Mouse (Mus musculus) skeletal muscle tissue, adult 2 months (tissue): Measurements from ENCODE around the gene Arxes2.
"Not testable (repeated sequence)": the region's sequence is repeated elsewhere in the genome, so short reads cannot be mapped to it uniquely, and the experiment has no call there.

ENCODE experiments used
- DNase-seq: peaks from one replicate; pipeline ENCODE4 v3.0.0-alpha.2; 2012; ENCODE audit warnings: low read depth, low spot score

Gene Arxes2

DNA sequence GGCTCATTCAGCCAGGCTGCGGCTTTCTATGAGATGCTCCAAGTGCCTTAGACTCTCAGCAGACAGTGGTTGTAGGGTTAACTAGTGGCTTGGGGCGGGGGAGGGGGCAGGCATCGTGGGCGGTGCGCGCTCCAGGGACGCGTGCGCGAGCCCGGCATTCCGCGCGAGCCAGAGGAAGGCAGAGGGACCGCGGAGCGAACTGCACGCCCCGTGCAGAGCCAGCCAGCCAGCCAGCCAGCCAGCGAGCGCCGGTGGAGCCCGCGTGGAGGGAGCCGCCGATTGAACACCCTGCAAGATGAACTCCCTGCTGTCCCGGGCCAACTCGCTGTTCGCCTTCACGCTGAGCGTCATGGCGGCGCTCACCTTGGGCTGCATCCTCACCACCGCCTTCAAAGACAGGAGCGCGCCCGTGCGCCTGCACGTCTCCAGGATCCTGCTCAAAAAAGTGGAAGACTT is at the start of gene Arxes2:
TSS of gene Arxes2 (plus strand) at position 161 of the 456 bp plus-strand sequence.
- DNase-seq: not testable (repeated sequence)

DNA sequence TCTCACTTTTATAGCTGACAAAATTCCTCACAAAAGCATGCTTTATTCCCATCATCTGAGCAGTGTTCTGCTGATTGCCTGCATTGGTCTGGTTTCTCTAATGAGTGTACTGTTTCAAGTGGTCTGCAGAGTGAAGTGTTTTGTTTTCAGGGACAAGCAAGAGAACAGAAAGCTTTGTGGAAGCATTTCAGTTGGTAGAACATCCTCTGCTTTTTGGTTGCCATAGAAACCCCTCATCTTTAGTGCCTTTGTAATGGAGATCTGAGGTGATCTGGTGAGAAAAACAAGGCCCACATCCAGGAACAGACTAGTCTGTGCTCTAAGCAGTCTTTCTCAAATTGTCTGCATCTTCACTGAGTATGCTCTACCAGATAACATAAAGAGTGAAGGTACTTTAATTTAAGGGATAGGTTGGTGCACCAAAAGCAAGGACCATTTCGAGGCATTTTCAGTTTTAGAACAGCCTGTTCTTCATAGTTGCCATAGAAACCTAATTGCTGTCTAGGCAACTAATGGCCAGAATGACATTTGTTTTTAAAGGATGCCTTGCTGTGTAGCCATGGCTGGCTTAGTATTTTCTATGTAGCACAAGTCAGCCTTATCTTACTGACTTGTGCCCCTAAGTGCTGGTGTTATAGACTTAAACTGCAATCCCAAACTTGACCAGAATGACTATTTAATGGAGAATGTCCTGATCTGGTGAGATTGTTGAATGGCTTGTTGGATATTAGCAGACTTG is 44.8 kb upstream of the Arxes2 start:
- DNase-seq: no peak

DNA sequence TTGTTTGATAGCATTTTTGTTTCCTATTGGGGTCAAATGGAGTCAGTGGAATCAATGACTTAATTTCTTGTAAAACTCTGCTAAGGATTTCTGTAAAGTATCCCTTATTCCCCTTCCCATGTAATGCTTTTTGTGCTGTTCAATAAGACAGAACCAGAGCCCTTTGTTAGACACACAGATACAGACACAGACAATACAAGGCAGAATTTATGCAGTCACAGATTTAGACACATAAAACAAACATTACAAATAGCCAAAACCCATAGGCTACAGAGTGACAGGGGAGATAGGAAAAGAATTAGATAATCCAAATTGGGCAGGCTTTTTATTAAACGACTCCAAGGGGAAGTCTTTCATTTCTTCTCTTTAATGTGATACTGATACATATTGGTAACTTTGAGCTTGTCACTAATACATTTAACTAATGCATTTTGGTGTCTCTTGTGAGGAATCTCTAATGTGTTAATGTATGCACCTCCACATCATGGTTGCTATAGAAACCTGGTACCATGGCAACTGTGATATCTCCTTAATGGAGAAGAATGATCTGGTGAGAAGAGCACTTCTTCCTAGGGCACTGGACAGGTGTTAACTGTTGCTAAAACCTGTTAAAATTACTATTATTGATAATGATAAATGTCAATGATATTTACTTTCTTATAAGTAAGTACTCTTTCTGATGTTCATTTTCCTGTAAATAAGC is 36.5 kb upstream of the Arxes2 start:
- DNase-seq: no peak

- no peak for DNase-seq
Measured at GRCm38 (mm10) chrX:135957691-135958081, 35.9 kb upstream of the Arxes2 start.

- peak; percentile 58 for DNase-seq
Measured at GRCm38 (mm10) chrX:135958589-135959225, 34.9 kb upstream of the Arxes2 start.

DNA sequence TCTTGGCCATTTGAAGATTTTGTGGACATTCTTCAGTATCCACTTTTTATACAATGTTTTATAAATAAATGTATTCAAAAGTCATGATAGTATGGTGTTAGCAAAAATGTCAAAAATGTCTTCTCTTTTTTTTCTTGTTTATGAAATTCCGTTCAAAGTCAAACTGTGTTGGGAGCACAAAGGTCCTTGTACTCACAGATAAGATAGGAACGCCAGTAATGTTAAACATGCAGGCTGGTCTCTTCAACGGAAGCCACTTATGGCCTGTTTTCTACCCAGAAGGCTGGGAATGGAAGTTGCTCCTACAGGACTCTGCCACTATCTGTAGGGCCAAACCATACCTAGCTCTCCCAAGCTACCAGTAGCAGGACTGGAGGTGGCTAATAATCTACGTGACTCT is 34.1 kb upstream of the Arxes2 start:
- DNase-seq: no peak

GRCm38 (mm10) chrX:135962342-135962741 is 31.3 kb upstream of the Arxes2 start:
- DNase-seq: no peak

DNA sequence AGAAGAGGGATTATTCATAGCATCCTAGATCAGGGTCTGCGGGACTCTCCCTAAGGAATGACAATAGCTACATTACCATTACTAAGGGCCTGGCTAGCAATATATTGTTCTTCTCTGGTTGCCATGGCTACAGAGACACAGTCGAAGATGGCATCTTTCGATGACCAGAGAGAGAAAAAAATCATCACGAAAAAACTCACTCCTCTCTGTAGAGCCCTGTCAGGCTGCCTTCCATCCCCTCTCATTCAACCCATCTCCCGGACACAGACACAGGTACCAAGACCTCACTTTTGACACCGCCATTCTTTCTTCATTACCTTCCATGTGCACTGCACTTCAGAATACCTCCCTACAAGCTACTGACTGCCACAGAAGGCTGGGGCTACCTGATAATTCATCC is 30.5 kb upstream of the Arxes2 start:
- DNase-seq: no peak

DNA sequence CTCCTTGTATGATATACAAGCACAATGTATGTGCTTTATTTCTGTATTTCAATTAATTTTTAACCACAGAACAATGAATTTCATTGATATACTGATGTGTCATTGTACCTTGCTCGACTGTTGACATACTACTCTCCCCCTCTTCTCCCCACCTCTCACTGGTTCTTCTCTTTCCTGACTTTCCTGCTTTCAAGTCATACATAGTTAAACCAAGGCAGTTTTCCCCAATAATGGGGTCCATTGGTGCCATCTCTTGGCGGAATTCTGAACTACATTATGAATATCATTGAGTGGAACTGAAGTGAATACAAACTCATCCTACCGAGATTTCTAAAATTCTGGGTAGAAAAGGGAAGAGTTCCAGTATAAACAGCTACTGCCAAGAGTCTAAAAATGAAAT is 30.0 kb upstream of the Arxes2 start:
- peak; percentile 3 for DNase-seq

GRCm38 (mm10) chrX:135973597-135974423 is 19.8 kb upstream of the Arxes2 start:
- no peak for DNase-seq

DNA sequence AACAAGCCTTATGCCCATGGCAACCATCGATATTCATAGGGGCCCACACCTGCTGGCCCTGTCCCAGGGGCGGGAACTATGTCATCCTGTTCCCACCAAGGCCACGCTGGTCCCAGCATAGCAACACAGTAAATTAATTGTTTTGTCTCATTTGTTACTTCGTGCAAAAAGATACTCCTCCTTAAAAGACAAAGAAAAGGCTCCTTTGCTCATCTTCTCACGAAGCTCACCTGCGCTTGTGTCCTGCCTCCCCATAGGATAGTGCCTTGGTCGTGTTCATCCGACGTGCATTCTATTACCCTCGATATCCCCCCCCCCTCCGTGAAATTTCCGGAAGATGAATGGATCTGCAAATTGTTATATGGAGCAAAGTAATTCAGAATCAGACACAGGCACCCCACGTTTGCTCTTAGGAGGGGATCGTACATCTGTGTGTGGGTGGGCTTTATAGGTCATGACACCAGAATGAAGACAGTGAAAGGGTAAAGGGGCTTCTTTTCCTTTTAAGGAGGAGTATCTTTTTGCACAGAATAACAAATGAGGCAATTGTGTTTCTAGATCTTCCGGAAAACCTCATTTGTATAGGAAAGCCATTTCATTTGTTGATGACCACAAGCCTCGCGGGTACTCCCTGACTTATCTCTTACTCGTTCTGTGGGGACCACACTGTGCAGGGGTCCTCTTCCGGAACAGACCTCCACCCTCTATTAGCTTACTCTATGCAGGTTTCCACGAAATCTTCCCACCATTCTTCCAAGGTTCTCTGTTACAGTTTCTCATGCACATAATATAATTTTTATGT is 19.0 kb upstream of the Arxes2 start:
- no peak for DNase-seq

GRCm38 (mm10) chrX:135975226-135975552 is 18.4 kb upstream of the Arxes2 start:
- peak; percentile 12 for DNase-seq

DNA sequence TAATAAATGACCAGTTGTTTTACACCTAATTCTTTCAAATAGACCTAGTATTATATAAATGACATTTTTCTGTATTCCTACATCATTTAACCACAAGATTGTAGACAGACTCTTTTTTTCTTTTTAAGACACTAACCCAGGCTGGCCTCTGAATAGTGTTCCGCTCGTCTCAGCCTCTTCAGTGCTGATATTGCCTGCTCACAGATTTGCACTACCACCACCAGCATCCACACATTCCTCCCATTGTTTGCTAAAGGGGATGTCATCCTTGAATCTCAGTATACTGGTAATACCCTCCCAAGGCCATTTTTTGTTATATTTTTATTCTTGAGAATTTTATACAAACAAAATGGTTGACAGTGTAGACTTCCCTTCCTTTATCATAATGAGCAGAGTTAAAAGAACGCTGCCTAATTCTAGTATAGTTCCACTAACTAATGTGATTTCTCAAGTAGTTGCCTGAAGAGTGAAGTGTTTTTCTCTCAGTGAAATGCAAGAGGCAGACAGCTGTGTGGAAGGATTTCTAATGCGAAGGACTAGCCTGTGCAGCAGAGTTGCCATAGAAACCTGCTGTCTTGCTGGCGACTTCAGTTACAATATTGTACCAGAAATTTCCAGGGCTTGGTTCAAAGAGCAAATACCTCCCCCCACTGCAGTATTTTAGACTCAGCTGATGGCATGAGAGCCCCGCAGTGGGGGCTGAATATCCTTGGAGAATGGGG is 8.9 kb upstream of the Arxes2 start:
- no peak for DNase-seq

- DNase-seq: no peak
Measured at GRCm38 (mm10) chrX:135986267-135986666, 7.4 kb upstream of the Arxes2 start.

GRCm38 (mm10) chrX:135990661-135991060 is 3.0 kb upstream of the Arxes2 start:
- no peak for DNase-seq

GRCm38 (mm10) chrX:135993192-135993594 is 431 bp upstream of the Arxes2 start:
- DNase-seq: not testable (repeated sequence)

DNA sequence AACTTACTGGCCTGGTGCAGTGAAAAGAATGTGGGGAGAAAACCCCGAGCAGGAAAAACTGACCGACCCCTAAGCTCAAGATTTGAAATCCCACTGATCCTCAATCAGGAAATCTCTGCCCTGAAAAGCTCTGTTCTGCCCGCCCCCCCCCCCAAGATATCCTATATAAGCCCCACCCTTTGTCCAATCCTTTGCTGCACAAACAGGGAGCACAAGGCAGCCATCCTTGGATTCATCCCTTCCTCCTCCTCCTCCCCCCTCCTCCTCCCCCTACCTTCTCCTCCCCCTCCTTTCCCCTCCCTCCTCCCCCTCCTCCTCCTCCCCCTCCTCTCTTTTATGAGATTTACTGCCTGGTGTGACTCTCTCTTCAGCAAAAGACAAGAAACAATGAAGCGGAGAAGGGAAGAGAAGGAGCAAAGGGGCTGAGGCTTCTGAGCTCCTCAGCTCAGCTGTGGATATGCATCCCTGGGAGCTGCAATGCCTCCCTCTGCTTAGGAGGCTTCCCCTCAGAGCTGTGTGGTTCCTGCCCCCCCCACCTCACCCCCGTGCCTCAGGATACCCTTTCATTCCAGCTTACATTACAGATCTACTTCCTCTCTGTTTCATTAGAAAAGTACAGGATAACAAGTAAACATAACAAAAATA is 13.7 kb downstream of the Arxes2 start:
- no peak for DNase-seq

DNA sequence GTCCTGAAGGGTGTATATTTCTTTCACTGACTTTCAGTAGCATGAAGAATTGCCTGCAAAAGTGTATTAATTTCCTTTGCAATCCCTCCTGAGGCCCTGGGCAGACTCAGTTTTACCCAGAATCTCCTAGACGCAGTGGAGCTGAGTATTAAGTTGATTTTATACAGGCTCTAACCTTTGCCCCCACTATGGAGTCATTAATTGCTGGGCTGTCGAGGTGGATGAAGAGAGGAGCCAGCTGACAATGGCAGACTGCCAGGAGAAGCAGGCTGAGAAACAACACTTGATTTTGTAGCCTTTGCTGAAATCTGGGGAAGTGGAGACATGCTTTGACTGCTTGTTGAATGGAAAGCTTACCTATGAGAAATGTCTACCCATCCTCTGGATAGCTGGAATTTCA is 20.8 kb downstream of the Arxes2 start:
- no peak for DNase-seq

DNA sequence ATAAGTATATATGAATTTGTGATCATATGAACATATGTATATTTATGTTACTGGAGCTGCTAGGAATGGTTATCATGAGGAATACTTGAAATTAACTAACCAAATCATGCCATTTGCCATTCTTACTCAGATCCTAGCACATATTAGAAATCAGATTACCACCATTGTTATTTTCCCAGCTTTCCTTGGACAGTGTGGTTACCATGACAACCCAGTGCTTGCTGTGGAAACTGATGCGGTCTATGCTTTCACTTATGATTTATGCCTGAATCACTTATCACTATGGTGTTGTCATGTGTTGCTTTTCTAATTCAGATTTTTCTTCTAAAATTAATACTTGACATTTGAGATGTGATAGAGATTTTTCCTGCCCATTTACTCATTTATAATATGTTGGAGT is 36.7 kb downstream of the Arxes2 start:
- DNase-seq: no peak
